Mouse (Mus musculus): ENCODE data around the gene 2310046K23Rik. TPM values are rescaled to one million over a fixed set of nuclear protein-coding genes. Genes with fewer than 3 reads are reported as not detected.

The 2310046K23Rik gene
- not detected in 2 replicates for polyA plus RNA-seq (2012; rRNA removed)

DNA sequence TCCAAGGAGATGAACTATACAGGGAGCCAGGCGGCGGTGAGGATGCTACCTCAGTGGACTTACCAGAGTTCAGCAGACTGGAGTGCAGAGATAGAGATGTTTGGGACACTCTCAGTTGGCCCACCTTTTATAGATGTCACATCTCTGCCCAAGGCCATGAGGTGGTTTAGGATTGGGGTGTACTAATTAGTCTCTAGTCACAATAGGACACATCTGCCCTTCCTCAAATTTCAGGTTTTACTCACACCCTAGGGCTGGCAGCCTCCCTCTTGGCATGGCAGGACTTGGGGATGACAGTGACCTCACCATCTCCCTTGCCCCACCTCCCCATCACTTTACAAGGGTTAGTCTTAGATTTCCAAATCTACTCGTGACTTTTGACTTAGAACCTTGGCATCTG, at the start of gene 2310046K23Rik:
TSS of gene 2310046K23Rik (minus strand) at position 101 of the 400 bp plus-strand sequence.
- TF ChIP-seq POLR2A (IDR thresholded peaks at IDR 0.05; ENCODE audit: control insufficient read depth, low read depth, low read length): no peak
- TF ChIP-seq CTCF (IDR thresholded peaks at IDR 0.05; ENCODE audit: control insufficient read depth, insufficient read depth, insufficient replicate concordance, low read depth, low read length): no peak
- H3K36me3 ChIP-seq (ENCODE audit: control insufficient read depth, insufficient read depth, low read length): no peaks in the 10 kb centered on the region
- no peak within 1 kb of the TSS for H3K4me3 ChIP-seq (ENCODE audit: control insufficient read depth, low read depth, low read length)

DNA sequence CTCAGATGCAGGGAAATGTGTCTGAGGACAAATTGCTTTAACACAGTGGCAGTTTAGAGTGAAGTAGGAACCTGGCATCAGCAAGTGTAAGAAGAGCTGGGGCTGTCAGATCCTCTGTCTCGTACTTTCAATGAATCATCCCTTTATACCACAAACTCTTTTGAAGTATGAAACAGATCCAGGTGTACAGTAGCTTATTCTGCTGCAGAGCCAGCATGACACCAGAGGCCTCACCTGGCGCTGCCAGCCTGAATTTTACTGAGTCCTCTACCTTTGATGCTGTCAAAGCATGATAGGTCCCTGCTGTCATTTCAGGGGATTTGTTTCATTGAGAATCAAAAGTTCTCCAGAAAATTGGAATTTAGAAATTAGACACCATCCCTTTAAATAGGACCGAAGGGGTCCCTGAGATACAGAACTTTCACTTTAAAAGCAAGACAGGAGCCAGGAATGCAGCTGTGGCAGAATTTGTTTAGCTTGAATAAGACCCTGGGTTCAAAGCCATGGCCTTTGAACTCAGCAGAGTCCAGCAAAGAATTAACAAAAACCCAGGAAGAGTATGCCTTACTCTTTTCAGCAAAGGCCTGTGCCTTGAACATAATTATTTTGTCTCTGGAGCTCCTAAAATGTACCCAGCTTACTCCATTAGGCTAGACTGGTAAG, 49.0 kb upstream of the 2310046K23Rik start:
- no peaks in the 10 kb centered on the region for H3K27me3 ChIP-seq (ENCODE audit: control insufficient read depth, insufficient read depth, low read length)
- H3K4me3 ChIP-seq (ENCODE audit: control insufficient read depth, low read depth, low read length): peak overlapping the region; percentile 11; the same call in 1 of the 2 replicates
- TF ChIP-seq CTCF (IDR thresholded peaks at IDR 0.05; ENCODE audit: control insufficient read depth, insufficient read depth, insufficient replicate concordance, low read depth, low read length) (no peak), POLR2A (IDR thresholded peaks at IDR 0.05; ENCODE audit: control insufficient read depth, low read depth, low read length) (no peak)
- no peaks in the 10 kb centered on the region for H3K36me3 ChIP-seq (ENCODE audit: control insufficient read depth, insufficient read depth, low read length)
- no peak overlapping the region for H3K27ac ChIP-seq (ENCODE audit: control insufficient read depth, insufficient read depth, low read depth, low read length)
- no peaks in the 10 kb centered on the region for H3K4me1 ChIP-seq (ENCODE audit: control insufficient read depth, insufficient read depth, low read length)

More for the DNA sequence above, at the start of gene 2310046K23Rik:
- H3K27me3 ChIP-seq (ENCODE audit: control insufficient read depth, insufficient read depth, low read length): no peaks in the 10 kb centered on the region
- no peak within 1 kb of the TSS for H3K27ac ChIP-seq (ENCODE audit: control insufficient read depth, insufficient read depth, low read depth, low read length)
- no peaks in the 10 kb centered on the region for H3K4me1 ChIP-seq (ENCODE audit: control insufficient read depth, insufficient read depth, low read length)

DNA sequence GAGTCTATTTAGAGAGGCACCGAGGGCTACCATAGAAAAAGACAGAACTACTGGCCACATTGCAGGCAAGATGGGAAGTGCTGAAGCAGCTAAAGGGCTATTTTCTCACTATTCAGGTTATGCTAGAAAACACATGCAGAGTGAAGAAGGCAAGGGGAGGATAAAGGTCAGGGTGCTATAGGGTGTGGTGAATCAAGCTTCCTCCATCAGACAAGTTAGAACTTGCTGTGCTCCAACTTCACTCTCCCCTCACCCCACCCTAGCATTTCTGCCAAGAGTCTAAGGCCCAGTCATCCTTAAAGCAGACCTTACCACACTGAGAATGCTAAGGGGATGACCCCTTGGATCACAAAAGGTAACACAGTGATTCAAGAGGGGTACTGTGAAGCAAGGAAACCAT, 45.2 kb upstream of the 2310046K23Rik start:
- no peaks in the 10 kb centered on the region for H3K27me3 ChIP-seq (ENCODE audit: control insufficient read depth, insufficient read depth, low read length)
- no peak overlapping the region for H3K27ac ChIP-seq (ENCODE audit: control insufficient read depth, insufficient read depth, low read depth, low read length)
- no peaks in the 10 kb centered on the region for H3K36me3 ChIP-seq (ENCODE audit: control insufficient read depth, insufficient read depth, low read length)
- TF ChIP-seq CTCF (IDR thresholded peaks at IDR 0.05; ENCODE audit: control insufficient read depth, insufficient read depth, insufficient replicate concordance, low read depth, low read length): no peak
- no peak for TF ChIP-seq POLR2A (IDR thresholded peaks at IDR 0.05; ENCODE audit: control insufficient read depth, low read depth, low read length)
- H3K4me3 ChIP-seq (ENCODE audit: control insufficient read depth, low read depth, low read length): no peak overlapping the region
- no peaks in the 10 kb centered on the region for H3K4me1 ChIP-seq (ENCODE audit: control insufficient read depth, insufficient read depth, low read length)

DNA sequence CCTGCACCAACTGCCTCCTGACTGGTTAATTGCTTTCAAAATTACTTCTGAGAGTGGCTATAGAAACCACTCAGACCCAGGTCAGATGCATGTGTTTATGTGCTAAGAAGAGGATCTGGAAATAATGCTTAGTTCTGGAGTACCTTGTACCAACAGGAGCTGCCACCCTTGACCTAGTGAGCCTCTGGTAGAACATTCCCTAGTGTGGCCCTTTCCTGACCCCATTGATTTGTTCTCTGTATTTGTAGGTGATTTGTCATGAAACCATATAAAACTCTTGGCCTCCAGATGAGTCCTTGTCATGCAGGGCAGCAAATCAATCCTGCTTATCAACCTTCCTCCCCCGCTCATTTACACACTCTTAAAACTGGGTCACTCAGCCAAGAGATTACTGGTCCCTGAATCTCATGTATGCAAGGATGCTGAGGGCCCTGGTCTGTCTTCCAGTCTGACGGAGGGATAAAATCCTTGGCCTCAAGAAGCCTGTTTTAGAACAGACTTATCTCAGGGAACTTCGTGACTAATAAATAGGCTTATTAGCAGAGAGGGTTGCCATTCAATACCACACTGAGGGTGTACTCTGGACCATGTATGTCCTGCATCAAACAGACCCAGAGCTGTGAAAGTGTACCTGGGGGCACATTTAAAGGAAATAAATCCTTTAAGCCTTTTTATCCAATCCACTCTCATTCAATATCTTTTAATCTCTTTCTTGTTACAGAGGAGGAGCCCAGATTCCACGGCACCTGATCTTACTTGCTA, 44.5 kb upstream of the 2310046K23Rik start:
- no peak overlapping the region for H3K4me3 ChIP-seq (ENCODE audit: control insufficient read depth, low read depth, low read length)
- no peaks in the 10 kb centered on the region for H3K4me1 ChIP-seq (ENCODE audit: control insufficient read depth, insufficient read depth, low read length)
- H3K36me3 ChIP-seq (ENCODE audit: control insufficient read depth, insufficient read depth, low read length): no peaks in the 10 kb centered on the region
- H3K27ac ChIP-seq (ENCODE audit: control insufficient read depth, insufficient read depth, low read depth, low read length): no peak overlapping the region
- TF ChIP-seq POLR2A (IDR thresholded peaks at IDR 0.05; ENCODE audit: control insufficient read depth, low read depth, low read length): no peak
- no peak for TF ChIP-seq CTCF (IDR thresholded peaks at IDR 0.05; ENCODE audit: control insufficient read depth, insufficient read depth, insufficient replicate concordance, low read depth, low read length)
- no peaks in the 10 kb centered on the region for H3K27me3 ChIP-seq (ENCODE audit: control insufficient read depth, insufficient read depth, low read length)

DNA sequence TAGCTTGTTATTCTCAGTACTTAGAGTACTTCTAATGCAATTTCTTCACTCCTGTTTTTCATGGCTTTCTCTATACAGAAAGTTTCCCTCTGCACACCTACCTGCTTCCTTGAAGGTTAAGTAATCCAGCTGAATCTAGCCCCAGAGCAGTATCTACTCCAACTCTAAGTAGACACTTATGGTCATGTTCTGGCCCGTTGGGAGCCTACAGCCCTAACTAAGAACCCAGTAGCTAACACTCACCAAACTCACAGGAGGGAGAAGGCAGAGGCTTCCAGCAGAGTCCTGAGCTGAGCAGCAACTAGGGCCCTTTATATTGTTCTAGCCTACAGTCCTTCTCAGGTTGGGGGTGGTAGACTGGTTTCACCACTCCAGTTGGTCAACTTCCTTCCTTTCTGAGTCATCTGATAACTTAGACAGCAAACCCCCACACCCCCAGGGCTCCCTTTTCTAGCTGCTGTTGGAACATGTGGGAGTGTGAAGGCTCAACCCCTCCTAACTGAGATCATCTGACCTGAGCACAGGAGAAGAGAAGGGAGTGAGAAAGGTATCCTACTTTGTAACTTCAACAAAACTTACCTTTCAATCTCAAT, 39.2 kb upstream of the 2310046K23Rik start, which contains the start of gene Ivl:
TSS of gene Ivl (minus strand) at position 287 of the 593 bp plus-strand sequence.
- Histone ChIP-seq H3K27me3 (ENCODE audit: control insufficient read depth, insufficient read depth, low read length) (no peaks in the 10 kb centered on the region), H3K27ac (ENCODE audit: control insufficient read depth, insufficient read depth, low read depth, low read length) (no peak within 1 kb of the TSS), H3K36me3 (ENCODE audit: control insufficient read depth, insufficient read depth, low read length) (no peaks in the 10 kb centered on the region), H3K4me1 (ENCODE audit: control insufficient read depth, insufficient read depth, low read length) (no peaks in the 10 kb centered on the region), H3K4me3 (ENCODE audit: control insufficient read depth, low read depth, low read length) (no peak within 1 kb of the TSS)
- TF ChIP-seq CTCF (IDR thresholded peaks at IDR 0.05; ENCODE audit: control insufficient read depth, insufficient read depth, insufficient replicate concordance, low read depth, low read length) (no peak), POLR2A (IDR thresholded peaks at IDR 0.05; ENCODE audit: control insufficient read depth, low read depth, low read length) (no peak)

DNA sequence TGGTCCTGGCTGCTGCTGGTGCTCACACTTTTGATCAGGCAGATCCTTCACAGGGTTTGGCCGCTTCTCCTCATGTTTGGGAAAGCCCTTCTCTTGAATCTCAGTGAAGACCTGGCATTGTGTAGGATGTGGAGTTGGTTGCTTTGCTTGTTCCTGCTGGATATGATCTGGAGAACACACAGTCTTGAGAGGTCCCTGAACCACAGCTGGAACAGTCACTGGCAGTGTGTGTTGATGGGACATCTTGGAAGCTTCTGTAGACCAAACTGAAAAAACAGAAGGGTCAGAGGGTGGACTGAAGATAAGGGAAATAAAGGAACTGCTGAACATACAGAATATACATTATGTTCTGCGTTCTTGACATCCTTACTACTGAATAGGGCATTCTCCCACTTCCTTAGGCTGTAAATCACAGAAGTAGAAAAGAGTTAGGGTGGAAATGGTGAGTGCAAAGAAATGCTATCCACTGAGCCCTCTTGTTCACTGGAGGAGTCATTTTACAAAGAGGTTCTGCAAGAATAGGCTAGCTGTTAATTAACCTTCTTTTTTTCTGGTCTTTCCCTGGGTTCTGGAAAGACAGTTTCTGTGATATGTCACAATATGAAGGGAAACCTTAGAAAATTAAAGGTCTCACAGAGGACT, 38.3 kb upstream of the 2310046K23Rik start:
- no peak for TF ChIP-seq CTCF (IDR thresholded peaks at IDR 0.05; ENCODE audit: control insufficient read depth, insufficient read depth, insufficient replicate concordance, low read depth, low read length)
- no peak for TF ChIP-seq POLR2A (IDR thresholded peaks at IDR 0.05; ENCODE audit: control insufficient read depth, low read depth, low read length)
- Histone ChIP-seq H3K4me3 (ENCODE audit: control insufficient read depth, low read depth, low read length) (no peak overlapping the region), H3K27ac (ENCODE audit: control insufficient read depth, insufficient read depth, low read depth, low read length) (no peak overlapping the region), H3K36me3 (ENCODE audit: control insufficient read depth, insufficient read depth, low read length) (no peaks in the 10 kb centered on the region), H3K27me3 (ENCODE audit: control insufficient read depth, insufficient read depth, low read length) (no peaks in the 10 kb centered on the region), H3K4me1 (ENCODE audit: control insufficient read depth, insufficient read depth, low read length) (no peaks in the 10 kb centered on the region)

DNA sequence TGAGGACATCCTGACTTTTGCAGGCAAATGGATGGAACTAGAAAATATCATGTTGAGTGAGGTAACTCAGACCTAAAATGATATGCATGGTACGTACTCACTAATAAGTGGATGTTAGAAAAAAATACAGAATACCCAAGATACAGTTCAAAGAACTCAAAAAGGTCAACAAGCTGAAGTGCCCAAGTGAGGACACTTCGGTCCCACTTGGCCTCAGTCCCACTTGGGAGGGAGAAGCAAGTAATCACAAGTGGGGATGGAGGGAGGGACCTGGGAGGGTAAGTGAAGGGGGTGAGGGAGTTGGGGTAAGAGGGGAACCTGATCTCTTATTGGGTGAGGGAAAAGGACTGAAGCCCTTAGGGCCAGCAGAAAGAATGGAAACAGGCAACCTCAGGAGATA, 34.4 kb upstream of the 2310046K23Rik start:
- H3K27ac ChIP-seq (ENCODE audit: control insufficient read depth, insufficient read depth, low read depth, low read length): no peak overlapping the region
- H3K36me3 ChIP-seq (ENCODE audit: control insufficient read depth, insufficient read depth, low read length): no peaks in the 10 kb centered on the region
- H3K4me1 ChIP-seq (ENCODE audit: control insufficient read depth, insufficient read depth, low read length): no peaks in the 10 kb centered on the region
- TF ChIP-seq CTCF (IDR thresholded peaks at IDR 0.05; ENCODE audit: control insufficient read depth, insufficient read depth, insufficient replicate concordance, low read depth, low read length): no peak
- no peak for TF ChIP-seq POLR2A (IDR thresholded peaks at IDR 0.05; ENCODE audit: control insufficient read depth, low read depth, low read length)
- H3K4me3 ChIP-seq (ENCODE audit: control insufficient read depth, low read depth, low read length): no peak overlapping the region
- H3K27me3 ChIP-seq (ENCODE audit: control insufficient read depth, insufficient read depth, low read length): no peaks in the 10 kb centered on the region
